Mouse (Mus musculus) lung, postnatal 25 days (tissue): Measurements from ENCODE around the gene Trp53i11.

Experiments
- DNase-seq: peaks from one replicate; pipeline ENCODE4 v3.0.0; 2022; ENCODE audit warnings: low spot score

Gene Trp53i11

GRCm38 (mm10) chr2:93242166-93242565, 54.8 kb downstream of the Trp53i11 start:
- DNase-seq: no peak

GRCm38 (mm10) chr2:93243439-93244089, 56.2 kb downstream of the Trp53i11 start:
- DNase-seq: no peak

- no peak for DNase-seq
Measured at GRCm38 (mm10) chr2:93244090-93244443, 56.7 kb downstream of the Trp53i11 start.

DNA sequence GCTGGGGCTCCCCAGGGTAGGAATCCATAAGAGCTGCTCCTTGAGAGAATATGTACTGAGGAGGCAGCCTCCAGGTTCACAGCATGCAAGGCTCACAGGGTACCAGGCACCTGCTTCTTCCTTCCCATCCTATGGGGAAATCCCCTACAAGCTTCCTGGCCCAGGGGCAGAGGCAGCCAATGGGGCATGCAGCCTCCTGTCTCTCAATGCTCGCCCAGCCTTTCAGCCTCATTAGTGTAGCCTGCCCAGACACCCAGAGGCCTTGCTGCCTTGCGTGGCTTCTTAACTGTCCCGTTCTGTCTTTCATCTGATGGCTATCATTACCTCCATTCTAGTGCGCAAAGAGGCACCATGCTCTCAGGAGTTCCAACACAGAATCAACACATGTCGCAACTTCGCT, 61.7 kb downstream of the Trp53i11 start:
- DNase-seq: no peak

DNA sequence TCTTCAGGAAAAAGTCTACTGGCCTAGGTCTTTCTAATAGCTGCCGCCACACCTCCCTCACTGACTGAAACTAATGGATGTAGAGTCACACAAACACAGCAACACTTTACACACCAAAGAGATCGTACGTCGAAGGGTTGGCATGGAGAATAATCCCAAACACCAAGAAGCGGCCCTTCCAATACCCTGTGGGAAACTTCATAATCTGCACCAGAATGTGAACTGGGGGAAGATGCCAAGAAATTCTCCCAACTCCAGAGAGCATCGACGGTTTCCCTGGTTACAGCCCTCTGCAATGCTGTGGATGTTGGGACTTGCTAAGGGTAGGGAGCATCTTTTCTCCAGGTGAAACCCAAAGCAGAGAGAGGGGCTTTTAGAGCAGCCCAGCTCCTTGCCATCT, 63.3 kb downstream of the Trp53i11 start:
- DNase-seq: no peak
